Mouse (Mus musculus) megakaryocyte, embryonic 14.5 days (primary cell): Measurements from ENCODE around the gene Irf1.

Experiments used
- FLI1 ChIP-seq: IDR thresholded peaks from 2 replicates; pipeline ENCODE4 v1.6.1; 2012; ENCODE audit warnings: low read length, inconsistent platforms, mixed read lengths
- GATA1 ChIP-seq: IDR thresholded peaks from 3 replicates; pipeline ENCODE4 v1.6.1; 2012; ENCODE audit warnings: mixed read lengths, low read length, inconsistent platforms, borderline replicate concordance

DNA sequence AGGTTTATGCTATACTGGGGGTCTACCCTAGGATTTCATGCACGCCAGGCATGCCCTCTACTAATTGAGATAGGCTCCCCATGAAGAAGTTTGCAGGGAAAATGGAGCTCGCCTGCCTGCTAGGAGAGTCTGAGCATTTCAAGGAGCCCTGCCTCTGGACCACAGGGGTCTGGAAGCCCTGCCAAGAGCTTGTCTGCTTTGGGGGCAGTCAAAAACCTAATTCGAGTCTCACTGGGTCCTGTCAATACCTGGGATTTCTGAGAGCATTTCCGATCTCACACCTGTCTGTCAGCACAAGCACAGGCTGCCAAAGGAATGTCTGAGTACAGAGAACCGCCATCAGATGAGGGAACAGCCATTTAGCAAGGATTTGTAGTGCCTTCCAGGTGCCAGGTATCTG, 5.2 kb upstream of the Irf1 start:
- TF ChIP-seq GATA1 (no peak), FLI1 (no peak)
